Mouse (Mus musculus): ENCODE data around the gene Ifnz.
"Not testable (repeated sequence)": the region's sequence is repeated elsewhere in the genome, so short reads cannot be mapped to it uniquely, and the experiment has no call there.

DNA sequence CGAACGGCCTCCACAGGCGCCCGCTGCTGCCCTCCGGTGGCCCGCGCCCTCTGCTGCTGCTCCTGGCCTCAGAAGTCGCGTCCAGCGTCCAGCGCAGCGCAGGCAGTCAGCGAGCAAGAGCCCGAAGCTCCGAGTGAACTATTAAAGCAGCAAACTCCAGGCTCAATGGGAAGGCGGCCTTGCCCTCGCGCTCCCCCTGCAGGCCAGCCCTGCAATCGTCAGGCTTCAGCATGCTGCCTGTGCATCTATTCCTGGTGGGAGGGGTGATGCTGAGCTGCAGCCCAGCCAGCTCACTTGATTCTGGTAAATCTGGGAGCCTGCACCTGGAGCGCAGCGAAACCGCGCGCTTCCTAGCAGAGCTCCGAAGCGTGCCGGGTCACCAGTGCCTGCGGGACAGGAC, 6.5 kb downstream of the Ifnz start, which contains the start of gene Gm13277:
- TF ChIP-seq CTCF (conservative IDR thresholded peaks at IDR 0.05; ENCODE audit: insufficient read depth, insufficient read length, low read depth, low read length) = 0 out of 2 replicates have a peak, but pooled peaks have one; percentile 27
- TF ChIP-seq POLR2A (IDR thresholded peaks at IDR 0.05; ENCODE audit: low read depth, low read length) = not testable (repeated sequence)

All from kidney, adult 2 months (tissue).